Mouse (Mus musculus) heart, postnatal 0 days (tissue): ENCODE data around the gene Syn3. TPM values are rescaled to one million over a fixed set of nuclear protein-coding genes. Genes with fewer than 3 reads are reported as not detected.

Experiments used
- ATAC-seq: fragments of 200-750 bp; cut with Nextera tagmentation; 2 replicates; pipeline ENCODE4 v1.8.0; 2017; ENCODE audit warnings: low read depth, moderate number of reproducible peaks, moderate library complexity; ENCODE audit not compliant: insufficient read depth
- DNase-seq: peaks from one replicate; pipeline ENCODE4 v3.0.0-alpha.2; 2016; ENCODE audit warnings: low spot score
- H3K27ac ChIP-seq: fragments of 300-500 bp; sonication (generic); 2 replicates; pipeline ENCODE4 v1.5.1; 2014; ENCODE audit warnings: low read depth, mild to moderate bottlenecking
- H3K27me3 ChIP-seq: fragments of 300-500 bp; sonication (generic); 2 replicates; pipeline ENCODE4 v1.6.1; 2014; ENCODE audit warnings: low read length, mixed read lengths; ENCODE audit not compliant: control insufficient read depth, insufficient read depth
- H3K36me3 ChIP-seq: fragments of 300-500 bp; sonication (generic); replicated peaks from 2 replicates; pipeline ENCODE4 v1.6.1; 2014; ENCODE audit warnings: low read length, mixed read lengths; ENCODE audit not compliant: control insufficient read depth, insufficient read depth
- H3K4me1 ChIP-seq: fragments of 300-500 bp; sonication (generic); 2 replicates; pipeline ENCODE4 v1.6.1; 2014; ENCODE audit warnings: antibody characterized with exemption; ENCODE audit not compliant: control insufficient read depth, insufficient read depth
- H3K4me2 ChIP-seq: fragments of 300-500 bp; sonication (generic); 2 replicates; pipeline ENCODE4 v1.6.1; 2014; ENCODE audit warnings: low read depth, mild to moderate bottlenecking, low read length, moderate library complexity
- H3K4me3 ChIP-seq: fragments of 300-500 bp; sonication (generic); 2 replicates; pipeline ENCODE4 v1.5.1; 2014; ENCODE audit warnings: low read depth, low read length
- H3K9ac ChIP-seq: fragments of 300-500 bp; sonication (generic); replicated peaks from 2 replicates; pipeline ENCODE4 v1.6.1; 2014; ENCODE audit warnings: low read depth, low read length, mixed read lengths
- H3K9me3 ChIP-seq: fragments of 300-500 bp; sonication (generic); replicated peaks from 2 replicates; pipeline ENCODE4 v1.6.1; 2016; ENCODE audit warnings: low read length; ENCODE audit not compliant: control insufficient read depth
- CTCF ChIP-seq: IDR thresholded peaks from 2 replicates; pipeline ENCODE4 v1.5.1; 2016; ENCODE audit warnings: antibody characterized with exemption, control low read depth, low read depth
- EP300 ChIP-seq: IDR thresholded peaks from 2 replicates; pipeline ENCODE4 v1.6.1; 2016; ENCODE audit warnings: antibody characterized with exemption, low read depth
- WGBS: fragments of 180-500 bp; shearing (Covaris S2); extraction: QIAGEN DNeasy Blood & Tissue Kit; methylation state at CpG from one replicate; pipeline ENCODE4 v1.1.7; 2014; 5-methylcytosine and 5-hydroxymethylcytosine counted together
- polyA plus RNA-seq: library from polyadenylated mRNA; unstranded; fragments of >200 nt; fragmentation: Nextera tagmentation; extraction: Ambion mirVana; gene quantifications from 2 replicates; pipeline ENCODE4 v1.2.1, GENCODE M21; 2015
- total RNA-seq: library from RNA; depleted of rRNA; stranded (reverse); fragments of >200 nt; gene quantifications from 2 replicates; pipeline ENCODE4 v1.2.3, GENCODE M21; 2014; ENCODE audit warnings: low replicate concordance

The Syn3 gene
- total and polyA plus RNA-seq, 2 experiments from 2014 or later: 0.48 TPM; not detected in 1

- TF ChIP-seq EP300 (no peak), CTCF (no peak)
- 66% methylated on average over 8 of the region's 8 CpGs for WGBS
- Histone ChIP-seq H3K4me2 (no peak overlapping the region), H3K9me3 (no peaks in the 10 kb centered on the region), H3K36me3 (no peaks in the 10 kb centered on the region), H3K27me3 (no peaks in the 10 kb centered on the region), H3K9ac (no peak overlapping the region), H3K4me1 (peaks cover 16% of the 10 kb centered on the region), H3K27ac (no peak overlapping the region), H3K4me3 (no peak overlapping the region)
- no peak for DNase-seq
- no peak for ATAC-seq
Observed at GRCm38 (mm10) chr10:86363669-86364309, 134.9 kb downstream of the Syn3 start.

GRCm38 (mm10) chr10:86359699-86360098 is 139.0 kb downstream of the Syn3 start:
- Histone ChIP-seq H3K4me1 (peaks cover 4% of the 10 kb centered on the region), H3K27ac (no peak overlapping the region), H3K9ac (no peak overlapping the region), H3K27me3 (no peaks in the 10 kb centered on the region), H3K4me3 (no peak overlapping the region), H3K36me3 (no peaks in the 10 kb centered on the region), H3K4me2 (no peak overlapping the region), H3K9me3 (no peaks in the 10 kb centered on the region)
- no peak for TF ChIP-seq CTCF
- no peak for TF ChIP-seq EP300
- WGBS: 60% methylated on average over 4 of the region's 4 CpGs
- DNase-seq (no peak), ATAC-seq (peak; percentile 30; the same call in 1 of the 2 replicates)

- H3K4me2 ChIP-seq: no peak overlapping the region
- no peaks in the 10 kb centered on the region for H3K36me3 ChIP-seq
- no peaks in the 10 kb centered on the region for H3K27me3 ChIP-seq
- no peak for DNase-seq
- ATAC-seq: no peak
- no peak for TF ChIP-seq CTCF
- no peak for TF ChIP-seq EP300
- no peaks in the 10 kb centered on the region for H3K9me3 ChIP-seq
- no peaks in the 10 kb centered on the region for H3K4me1 ChIP-seq
- no peak overlapping the region for H3K27ac ChIP-seq
- H3K4me3 ChIP-seq: no peak overlapping the region
- H3K9ac ChIP-seq: no peak overlapping the region
- 62% methylated on average over 2 of the region's 2 CpGs for WGBS
Observed at GRCm38 (mm10) chr10:86359208-86359607, 139.5 kb downstream of the Syn3 start.

- H3K36me3 ChIP-seq: no peaks in the 10 kb centered on the region
- TF ChIP-seq CTCF: no peak
- TF ChIP-seq EP300: no peak
- ATAC-seq (no peak), DNase-seq (no peak)
- H3K4me3 ChIP-seq: no peak overlapping the region
- H3K9ac ChIP-seq: no peak overlapping the region
- H3K27me3 ChIP-seq: no peaks in the 10 kb centered on the region
- WGBS: 81% methylated on average over 7 of the region's 7 CpGs
- no peaks in the 10 kb centered on the region for H3K9me3 ChIP-seq
- H3K4me1 ChIP-seq: no peaks in the 10 kb centered on the region
- H3K27ac ChIP-seq: no peak overlapping the region
- no peak overlapping the region for H3K4me2 ChIP-seq
Observed at GRCm38 (mm10) chr10:86358307-86358975, 140.3 kb downstream of the Syn3 start.

GRCm38 (mm10) chr10:86356819-86357563 is 141.7 kb downstream of the Syn3 start:
- Histone ChIP-seq H3K4me2 (no peak overlapping the region), H3K9me3 (no peaks in the 10 kb centered on the region), H3K36me3 (no peaks in the 10 kb centered on the region), H3K4me3 (no peak overlapping the region), H3K9ac (no peak overlapping the region), H3K4me1 (no peaks in the 10 kb centered on the region; the same call in 1 of the 2 replicates), H3K27ac (no peak overlapping the region), H3K27me3 (no peaks in the 10 kb centered on the region)
- DNase-seq: no peak
- TF ChIP-seq EP300 (no peak), CTCF (peak; percentile 65)
- no peak for ATAC-seq
- 55% methylated on average over 5 of the region's 5 CpGs for WGBS
